Mouse (Mus musculus): ENCODE measurements around the gene Cactin.

- TF ChIP-seq CTCF (IDR thresholded peaks at IDR 0.05) (no peak), POLR2A (IDR thresholded peaks at IDR 0.05; ENCODE audit: insufficient read depth, low read depth, low read length) (no peak), EP300 (IDR thresholded peaks at IDR 0.05; ENCODE audit: insufficient read depth, low read depth, low read length) (no peak)
Measured at GRCm38 (mm10) chr10:81342686-81343505, 22.0 kb downstream of the Cactin start, which contains the start of gene Gipc3.

Data from heart, adult 2 months (tissue).